Mouse (Mus musculus) stomach, postnatal 0 days (tissue): ENCODE measurements around the gene Vsx2. TPM values are rescaled to one million over a fixed set of nuclear protein-coding genes. Genes with fewer than 3 reads are reported as not detected.

ENCODE experiments used
- ATAC-seq: fragments of 200-750 bp; cut with Nextera tagmentation; 2 replicates; pipeline ENCODE4 v1.8.0; 2017; ENCODE audit not compliant: low FRiP score, low TSS enrichment
- DNase-seq: peaks from one replicate; pipeline ENCODE4 v3.0.0-alpha.2; 2016; ENCODE audit warnings: low spot score
- H3K27ac ChIP-seq: fragments of 300-500 bp; sonication (generic); replicated peaks from 2 replicates; pipeline ENCODE4 v1.5.1; 2014; ENCODE audit warnings: mild to moderate bottlenecking, control low read depth
- H3K27me3 ChIP-seq: fragments of 300-500 bp; sonication (generic); 2 replicates; pipeline ENCODE4 v1.6.1; 2014; ENCODE audit warnings: low read length; ENCODE audit not compliant: control insufficient read depth, insufficient read depth
- H3K36me3 ChIP-seq: fragments of 300-500 bp; sonication (generic); 2 replicates; pipeline ENCODE4 v1.6.1; 2014; ENCODE audit warnings: low read length, mixed read lengths; ENCODE audit not compliant: control insufficient read depth, insufficient read depth
- H3K4me1 ChIP-seq: fragments of 300-500 bp; sonication (generic); replicated peaks from 2 replicates; pipeline ENCODE4 v1.6.1; 2014; ENCODE audit warnings: antibody characterized with exemption; ENCODE audit not compliant: control insufficient read depth, insufficient read depth
- H3K4me2 ChIP-seq: fragments of 300-500 bp; sonication (generic); replicated peaks from 2 replicates; pipeline ENCODE4 v1.6.1; 2014; ENCODE audit warnings: low read depth, mild to moderate bottlenecking, control low read depth, moderate library complexity
- H3K4me3 ChIP-seq: fragments of 300-500 bp; sonication (generic); 2 replicates; pipeline ENCODE4 v1.5.1; 2014; ENCODE audit warnings: low read depth, low read length, control low read depth
- H3K9ac ChIP-seq: fragments of 300-500 bp; sonication (generic); 2 replicates; pipeline ENCODE4 v1.6.1; 2014; ENCODE audit warnings: mild to moderate bottlenecking, low read length, control low read depth, mixed read lengths
- H3K9me3 ChIP-seq: fragments of 300-500 bp; sonication (generic); 2 replicates; pipeline ENCODE4 v1.6.1; 2016; ENCODE audit warnings: low read length; ENCODE audit not compliant: control insufficient read depth
- CTCF ChIP-seq: IDR thresholded peaks from 2 replicates; pipeline ENCODE4 v1.5.1; 2016; ENCODE audit warnings: antibody characterized with exemption, low read depth, mild to moderate bottlenecking, moderate library complexity
- EP300 ChIP-seq: optimal IDR thresholded peaks from 2 replicates; pipeline ENCODE3; 2016; ENCODE audit warnings: antibody characterized with exemption
- WGBS: fragments of 180-500 bp; shearing (Covaris S2); extraction: QIAGEN DNeasy Blood & Tissue Kit; methylation state at CpG from one replicate; pipeline ENCODE4 v1.1.7; 2014; 5-methylcytosine and 5-hydroxymethylcytosine counted together
- polyA plus RNA-seq: library from polyadenylated mRNA; unstranded; fragments of >200 nt; fragmentation: Nextera tagmentation; extraction: Ambion mirVana; gene quantifications from 2 replicates; pipeline ENCODE4 v1.2.1, GENCODE M21; 2015

The Vsx2 gene
- polyA plus RNA-seq, result not detected in 2 replicates

- H3K27me3 ChIP-seq, result peaks cover 18% of the 10 kb centered on the region
Observed at GRCm38 (mm10) chr12:84569336-84569970, at the start of gene Vsx2. Gene Vsx2, plus strand, starts transcription at chr12:84569762.

GRCm38 (mm10) chr12:84523728-84524127 is 45.8 kb upstream of the Vsx2 start:
- H3K27ac ChIP-seq, result no peak overlapping the region
- ATAC-seq (no peak), DNase-seq (no peak)
- H3K27me3 ChIP-seq, result no peaks in the 10 kb centered on the region
- H3K4me1 ChIP-seq, result no peaks in the 10 kb centered on the region
- no peaks in the 10 kb centered on the region for H3K9me3 ChIP-seq
- no peak overlapping the region for H3K4me2 ChIP-seq
- H3K4me3 ChIP-seq, result no peak overlapping the region
- H3K36me3 ChIP-seq, result no peaks in the 10 kb centered on the region
- TF ChIP-seq CTCF (no peak), EP300 (no peak)
- H3K9ac ChIP-seq, result no peak overlapping the region
- 53% methylated on average over 3 of the region's 3 CpGs for WGBS

More at GRCm38 (mm10) chr12:84569336-84569970, at the start of gene Vsx2:
- Histone ChIP-seq H3K9ac (no peak within 1 kb of the TSS), H3K36me3 (no peaks in the 10 kb centered on the region), H3K4me1 (no peaks in the 10 kb centered on the region), H3K9me3 (no peaks in the 10 kb centered on the region), H3K27ac (no peak within 1 kb of the TSS), H3K4me2 (no peak within 1 kb of the TSS), H3K4me3 (no peak within 1 kb of the TSS)
- DNase-seq (no peak), ATAC-seq (no peak)
- TF ChIP-seq EP300, result no peak
- no peak for TF ChIP-seq CTCF
- WGBS, result 4% methylated on average over 24 of the region's 25 CpGs

- H3K27ac ChIP-seq, result no peak overlapping the region
- no peak for DNase-seq
Observed at GRCm38 (mm10) chr12:84524147-84525050, 45.2 kb upstream of the Vsx2 start.

GRCm38 (mm10) chr12:84525422-84525821 is 44.1 kb upstream of the Vsx2 start:
- no peak overlapping the region for H3K4me2 ChIP-seq
- no peaks in the 10 kb centered on the region for H3K36me3 ChIP-seq
- DNase-seq (peak; percentile 27), ATAC-seq (peak; percentile 72; the same call in 1 of the 2 replicates)
- TF ChIP-seq EP300 (no peak), CTCF (no peak)
- WGBS, result 62% methylated on average over 12 of the region's 12 CpGs
- H3K9me3 ChIP-seq, result no peaks in the 10 kb centered on the region
- H3K27me3 ChIP-seq, result no peaks in the 10 kb centered on the region
- 0 out of 2 replicates have a peak overlapping the region, but pooled peaks have one; percentile 13 for H3K27ac ChIP-seq
- H3K4me3 ChIP-seq, result no peak overlapping the region
- no peaks in the 10 kb centered on the region for H3K4me1 ChIP-seq
- no peak overlapping the region for H3K9ac ChIP-seq

More at GRCm38 (mm10) chr12:84524147-84525050, 45.2 kb upstream of the Vsx2 start:
- WGBS, result 61% methylated on average over 11 of the region's 11 CpGs
- peak; percentile 47; the same call in 1 of the 2 replicates for ATAC-seq
- H3K27me3 ChIP-seq, result no peaks in the 10 kb centered on the region
- no peaks in the 10 kb centered on the region for H3K4me1 ChIP-seq
- H3K9ac ChIP-seq, result no peak overlapping the region
- H3K4me3 ChIP-seq, result no peak overlapping the region
- no peak overlapping the region for H3K4me2 ChIP-seq
- no peaks in the 10 kb centered on the region for H3K36me3 ChIP-seq
- TF ChIP-seq CTCF (no peak), EP300 (no peak)
- no peaks in the 10 kb centered on the region for H3K9me3 ChIP-seq

- H3K4me3 ChIP-seq, result no peak overlapping the region
- no peak overlapping the region for H3K4me2 ChIP-seq
- 75% methylated on average over 5 of the region's 5 CpGs for WGBS
- H3K4me1 ChIP-seq, result no peaks in the 10 kb centered on the region
- no peaks in the 10 kb centered on the region for H3K9me3 ChIP-seq
- H3K36me3 ChIP-seq, result peaks cover 5% of the 10 kb centered on the region; the same call in 1 of the 2 replicates
- no peak overlapping the region for H3K27ac ChIP-seq
- no peaks in the 10 kb centered on the region for H3K27me3 ChIP-seq
- no peak overlapping the region for H3K9ac ChIP-seq
- no peak for DNase-seq
- TF ChIP-seq CTCF, result no peak
- TF ChIP-seq EP300, result no peak
- no peak for ATAC-seq
Observed at GRCm38 (mm10) chr12:84530426-84530825, 39.1 kb upstream of the Vsx2 start.
